Mouse (Mus musculus): ENCODE measurements at regions not wholly inside any gene's neighbourhood (a gene's known extent, or its start where the extent isn't known, plus 50 kb on each side); places are given as distances from the start of the nearest gene placed in this dataset.
"Not testable (repeated sequence)": the region's sequence is repeated elsewhere in the genome, so short reads cannot be mapped to it uniquely, and the experiment has no call there.

- no peak for DNase-seq (ENCODE audit: extremely low read depth, low read depth, low spot score)
- Histone ChIP-seq H3K4me3 (ENCODE audit: insufficient read depth, low read depth, low read length) (no peak overlapping the region), H3K27ac (replicated peaks; ENCODE audit: insufficient read depth, low read depth, low read length) (no peak overlapping the region), H3K36me3 (ENCODE audit: control insufficient read depth, insufficient read depth, low read length) (no peaks in the 10 kb centered on the region), H3K27me3 (ENCODE audit: control insufficient read depth, insufficient read depth, low read length) (no peaks in the 10 kb centered on the region), H3K9ac (ENCODE audit: low read depth, low read length) (no peak overlapping the region), H3K4me1 (ENCODE audit: control insufficient read depth, insufficient read depth, low read length) (no peaks in the 10 kb centered on the region), H3K79me2 (ENCODE audit: control insufficient read depth, insufficient read depth, low read length) (no peaks in the 10 kb centered on the region)
- TF ChIP-seq CTCF (IDR thresholded peaks at IDR 0.05; ENCODE audit: low read depth, low read length) (no peak), POLR2A (IDR thresholded peaks at IDR 0.05; ENCODE audit: extremely low read depth, insufficient read depth, low read length) (no peak)
- 65% methylated on average over 3 of the region's 3 CpGs for WGBS
Observed at GRCm38 (mm10) chr15:5933586-5933985, 366.0 kb upstream of the Dab2 start.

- Histone ChIP-seq H3K9ac (ENCODE audit: low read depth, low read length) (no peak overlapping the region), H3K27me3 (ENCODE audit: control insufficient read depth, insufficient read depth, low read length) (no peaks in the 10 kb centered on the region), H3K79me2 (ENCODE audit: control insufficient read depth, insufficient read depth, low read length) (no peaks in the 10 kb centered on the region), H3K4me1 (ENCODE audit: control insufficient read depth, insufficient read depth, low read length) (no peaks in the 10 kb centered on the region), H3K4me3 (ENCODE audit: insufficient read depth, low read depth, low read length) (no peak overlapping the region), H3K27ac (replicated peaks; ENCODE audit: insufficient read depth, low read depth, low read length) (no peak overlapping the region), H3K36me3 (ENCODE audit: control insufficient read depth, insufficient read depth, low read length) (no peaks in the 10 kb centered on the region)
- 58% methylated on average over 2 of the region's 2 CpGs for WGBS
- no peak for DNase-seq (ENCODE audit: extremely low read depth, low read depth, low spot score)
- TF ChIP-seq POLR2A (IDR thresholded peaks at IDR 0.05; ENCODE audit: extremely low read depth, insufficient read depth, low read length) (no peak), CTCF (IDR thresholded peaks at IDR 0.05; ENCODE audit: low read depth, low read length) (no peak)
Observed at GRCm38 (mm10) chr15:5940945-5941344, 358.6 kb upstream of the Dab2 start.

GRCm38 (mm10) chr15:5946650-5947049 is 352.9 kb upstream of the Dab2 start:
- H3K4me1 ChIP-seq (ENCODE audit: control insufficient read depth, insufficient read depth, low read length): no peaks in the 10 kb centered on the region
- no peaks in the 10 kb centered on the region for H3K79me2 ChIP-seq (ENCODE audit: control insufficient read depth, insufficient read depth, low read length)
- H3K9ac ChIP-seq (ENCODE audit: low read depth, low read length): no peak overlapping the region
- no peaks in the 10 kb centered on the region for H3K36me3 ChIP-seq (ENCODE audit: control insufficient read depth, insufficient read depth, low read length)
- no peaks in the 10 kb centered on the region for H3K27me3 ChIP-seq (ENCODE audit: control insufficient read depth, insufficient read depth, low read length)
- H3K4me3 ChIP-seq (ENCODE audit: insufficient read depth, low read depth, low read length): no peak overlapping the region
- DNase-seq (ENCODE audit: extremely low read depth, low read depth, low spot score): no peak
- no peak overlapping the region for H3K27ac ChIP-seq (replicated peaks; ENCODE audit: insufficient read depth, low read depth, low read length)
- WGBS: 93% methylated on average over 6 of the region's 6 CpGs
- no peak for TF ChIP-seq CTCF (IDR thresholded peaks at IDR 0.05; ENCODE audit: low read depth, low read length)
- no peak for TF ChIP-seq POLR2A (IDR thresholded peaks at IDR 0.05; ENCODE audit: extremely low read depth, insufficient read depth, low read length)

GRCm38 (mm10) chr15:5950919-5951318 is 348.7 kb upstream of the Dab2 start:
- Histone ChIP-seq H3K27me3 (ENCODE audit: control insufficient read depth, insufficient read depth, low read length) (no peaks in the 10 kb centered on the region), H3K36me3 (ENCODE audit: control insufficient read depth, insufficient read depth, low read length) (no peaks in the 10 kb centered on the region), H3K4me1 (ENCODE audit: control insufficient read depth, insufficient read depth, low read length) (no peaks in the 10 kb centered on the region), H3K27ac (replicated peaks; ENCODE audit: insufficient read depth, low read depth, low read length) (no peak overlapping the region), H3K9ac (ENCODE audit: low read depth, low read length) (no peak overlapping the region), H3K4me3 (ENCODE audit: insufficient read depth, low read depth, low read length) (no peak overlapping the region), H3K79me2 (ENCODE audit: control insufficient read depth, insufficient read depth, low read length) (no peaks in the 10 kb centered on the region)
- WGBS: 79% methylated on average over 3 of the region's 3 CpGs
- no peak for TF ChIP-seq POLR2A (IDR thresholded peaks at IDR 0.05; ENCODE audit: extremely low read depth, insufficient read depth, low read length)
- no peak for TF ChIP-seq CTCF (IDR thresholded peaks at IDR 0.05; ENCODE audit: low read depth, low read length)
- peak; percentile 23 for DNase-seq (ENCODE audit: extremely low read depth, low read depth, low spot score)

GRCm38 (mm10) chr15:5951661-5952060 is 347.9 kb upstream of the Dab2 start:
- H3K9ac ChIP-seq (ENCODE audit: low read depth, low read length); H3K4me3 ChIP-seq (ENCODE audit: insufficient read depth, low read depth, low read length); H3K4me1 ChIP-seq (ENCODE audit: control insufficient read depth, insufficient read depth, low read length); H3K27ac ChIP-seq (replicated peaks; ENCODE audit: insufficient read depth, low read depth, low read length); H3K36me3 ChIP-seq (ENCODE audit: control insufficient read depth, insufficient read depth, low read length); DNase-seq (ENCODE audit: extremely low read depth, low read depth, low spot score); H3K79me2 ChIP-seq (ENCODE audit: control insufficient read depth, insufficient read depth, low read length); H3K27me3 ChIP-seq (ENCODE audit: control insufficient read depth, insufficient read depth, low read length): not testable (repeated sequence)
- WGBS: 94% methylated on average over 2 of the region's 2 CpGs

GRCm38 (mm10) chr15:5953106-5953505 is 346.5 kb upstream of the Dab2 start:
- no peak overlapping the region for H3K27ac ChIP-seq (replicated peaks; ENCODE audit: insufficient read depth, low read depth, low read length)
- TF ChIP-seq POLR2A (IDR thresholded peaks at IDR 0.05; ENCODE audit: extremely low read depth, insufficient read depth, low read length) (no peak), CTCF (IDR thresholded peaks at IDR 0.05; ENCODE audit: low read depth, low read length) (no peak)
- no peak overlapping the region for H3K9ac ChIP-seq (ENCODE audit: low read depth, low read length)
- H3K79me2 ChIP-seq (ENCODE audit: control insufficient read depth, insufficient read depth, low read length): no peaks in the 10 kb centered on the region
- no peak overlapping the region for H3K4me3 ChIP-seq (ENCODE audit: insufficient read depth, low read depth, low read length)
- H3K4me1 ChIP-seq (ENCODE audit: control insufficient read depth, insufficient read depth, low read length): no peaks in the 10 kb centered on the region
- H3K27me3 ChIP-seq (ENCODE audit: control insufficient read depth, insufficient read depth, low read length): no peaks in the 10 kb centered on the region
- DNase-seq (ENCODE audit: extremely low read depth, low read depth, low spot score): no peak
- no peaks in the 10 kb centered on the region for H3K36me3 ChIP-seq (ENCODE audit: control insufficient read depth, insufficient read depth, low read length)
